Mouse (Mus musculus) NIH3T3 (cell line): ENCODE results near the gene Trim40.

Source experiments
- DNase-seq: peaks from one replicate; pipeline ENCODE4 v3.0.0-alpha.2; 2012; ENCODE audit warnings: low read depth

Trim40 gene

GRCm38 (mm10) chr17:36890073-36890903, at the start of gene Trim40:
Gene Trim40 (minus strand): TSS chr17:36890123.
- DNase-seq: no peak

- DNase-seq: peak; percentile 67
These were observed 48.1 kb upstream of the Trim40 start for GRCm38 (mm10) chr17:36938056-36938455.

- peak; percentile 85 for DNase-seq
These were observed 41.9 kb upstream of the Trim40 start for GRCm38 (mm10) chr17:36931806-36932205.

GRCm38 (mm10) chr17:36931130-36931529, 41.2 kb upstream of the Trim40 start:
- peak; percentile 15 for DNase-seq

GRCm38 (mm10) chr17:36930233-36930632, 40.3 kb upstream of the Trim40 start:
- no peak for DNase-seq

- DNase-seq: no peak
These were observed 39.5 kb upstream of the Trim40 start for GRCm38 (mm10) chr17:36929236-36929932.

GRCm38 (mm10) chr17:36927496-36928120, 37.7 kb upstream of the Trim40 start:
- DNase-seq: no peak

- no peak for DNase-seq
These were observed 33.6 kb upstream of the Trim40 start for GRCm38 (mm10) chr17:36923491-36923890.

GRCm38 (mm10) chr17:36922715-36923114, 32.8 kb upstream of the Trim40 start:
- no peak for DNase-seq

GRCm38 (mm10) chr17:36920239-36920638, 30.3 kb upstream of the Trim40 start:
- DNase-seq: no peak

- peak; percentile 85 for DNase-seq
These were observed 25.2 kb upstream of the Trim40 start for GRCm38 (mm10) chr17:36915076-36915475.

- peak; percentile 91 for DNase-seq
These were observed 24.2 kb upstream of the Trim40 start for GRCm38 (mm10) chr17:36914108-36914507.

GRCm38 (mm10) chr17:36912031-36912430, 22.1 kb upstream of the Trim40 start:
- DNase-seq: no peak

- no peak for DNase-seq
These were observed 19.9 kb upstream of the Trim40 start for GRCm38 (mm10) chr17:36909802-36910201.

GRCm38 (mm10) chr17:36908235-36908634, 18.3 kb upstream of the Trim40 start:
- DNase-seq: peak; percentile 56

- peak; percentile 34 for DNase-seq
These were observed 13.7 kb upstream of the Trim40 start for GRCm38 (mm10) chr17:36903651-36904050.

- no peak for DNase-seq
These were observed 10.8 kb upstream of the Trim40 start for GRCm38 (mm10) chr17:36900691-36901090.

GRCm38 (mm10) chr17:36900001-36900400, 10.1 kb upstream of the Trim40 start:
- no peak for DNase-seq

GRCm38 (mm10) chr17:36899376-36899775, 9.5 kb upstream of the Trim40 start:
- no peak for DNase-seq

- DNase-seq: no peak
These were observed 7.8 kb upstream of the Trim40 start, which contains the start of gene Trim31 for GRCm38 (mm10) chr17:36897552-36898205. Gene Trim31 (plus strand): TSS chr17:36898118.

- DNase-seq: no peak
These were observed 7.1 kb upstream of the Trim40 start for GRCm38 (mm10) chr17:36897065-36897464.

- peak; percentile 81 for DNase-seq
These were observed 6.7 kb upstream of the Trim40 start for GRCm38 (mm10) chr17:36896583-36896982.
